Mouse (Mus musculus) 3134 (cell line): ENCODE results near the gene Fam174b.

Experiments
- DNase-seq: peaks from one replicate; pipeline ENCODE4 v3.0.0-alpha.2; 2011; ENCODE audit warnings: low spot score; ENCODE audit not compliant: insufficient read length; ENCODE audit errors: extremely low read depth

Fam174b gene

DNA sequence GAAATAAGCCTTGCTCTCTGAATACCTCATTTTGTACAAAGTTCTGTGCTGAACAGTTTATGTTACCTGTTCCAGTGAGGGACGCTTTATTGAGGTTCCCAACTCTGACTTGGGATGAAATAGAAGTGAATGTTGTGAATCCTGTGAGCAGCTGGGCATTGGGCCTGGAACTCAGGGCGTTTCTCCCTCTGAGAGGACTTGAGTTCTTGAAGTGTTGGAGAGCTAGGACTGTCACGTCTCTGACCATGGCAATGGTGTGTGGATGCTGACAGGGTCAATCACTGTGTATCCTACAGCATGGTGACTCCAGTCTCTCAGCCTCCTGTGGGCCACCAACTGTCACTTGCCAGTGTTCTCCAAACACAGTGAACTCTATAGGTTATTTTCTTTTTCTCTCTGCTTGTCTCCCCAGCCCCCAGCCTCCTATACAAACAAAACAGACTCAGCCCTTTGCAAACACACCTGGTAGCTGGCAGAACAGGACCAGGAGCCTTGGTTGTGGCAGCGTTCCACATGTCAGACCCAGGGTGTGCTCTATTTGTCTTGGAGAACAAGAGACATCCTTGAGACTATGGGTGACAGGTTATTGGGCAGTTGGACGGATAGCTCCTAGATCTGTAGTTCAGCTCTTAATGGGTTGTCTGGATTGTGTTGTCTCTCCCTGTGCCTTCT lies 8.5 kb downstream of the Fam174b start:
- DNase-seq: no peak

GRCm38 (mm10) chr7:73749339-73749738 lies 9.2 kb downstream of the Fam174b start:
- DNase-seq: no peak

DNA sequence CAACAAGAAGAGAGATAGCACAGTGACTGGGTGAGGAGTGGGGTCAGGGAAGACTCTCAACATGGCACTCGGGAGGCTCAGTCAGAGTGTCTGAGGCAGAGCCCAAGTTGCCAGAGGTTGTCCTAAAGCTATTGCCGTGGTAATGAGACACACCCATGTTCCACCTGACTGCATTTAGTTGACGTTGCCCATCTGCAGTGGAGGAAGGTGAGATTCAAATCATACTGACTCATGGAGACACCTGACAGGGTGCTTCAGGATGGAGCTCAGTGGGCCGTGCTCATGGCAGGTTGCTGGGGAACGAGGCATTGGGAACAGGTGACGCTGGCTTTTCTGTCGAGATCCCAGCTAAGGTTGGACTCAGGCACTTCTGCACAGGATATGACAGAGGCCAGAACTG lies 9.9 kb downstream of the Fam174b start:
- no peak for DNase-seq

- DNase-seq: no peak
These were observed 13.5 kb downstream of the Fam174b start for GRCm38 (mm10) chr7:73753598-73753997.

DNA sequence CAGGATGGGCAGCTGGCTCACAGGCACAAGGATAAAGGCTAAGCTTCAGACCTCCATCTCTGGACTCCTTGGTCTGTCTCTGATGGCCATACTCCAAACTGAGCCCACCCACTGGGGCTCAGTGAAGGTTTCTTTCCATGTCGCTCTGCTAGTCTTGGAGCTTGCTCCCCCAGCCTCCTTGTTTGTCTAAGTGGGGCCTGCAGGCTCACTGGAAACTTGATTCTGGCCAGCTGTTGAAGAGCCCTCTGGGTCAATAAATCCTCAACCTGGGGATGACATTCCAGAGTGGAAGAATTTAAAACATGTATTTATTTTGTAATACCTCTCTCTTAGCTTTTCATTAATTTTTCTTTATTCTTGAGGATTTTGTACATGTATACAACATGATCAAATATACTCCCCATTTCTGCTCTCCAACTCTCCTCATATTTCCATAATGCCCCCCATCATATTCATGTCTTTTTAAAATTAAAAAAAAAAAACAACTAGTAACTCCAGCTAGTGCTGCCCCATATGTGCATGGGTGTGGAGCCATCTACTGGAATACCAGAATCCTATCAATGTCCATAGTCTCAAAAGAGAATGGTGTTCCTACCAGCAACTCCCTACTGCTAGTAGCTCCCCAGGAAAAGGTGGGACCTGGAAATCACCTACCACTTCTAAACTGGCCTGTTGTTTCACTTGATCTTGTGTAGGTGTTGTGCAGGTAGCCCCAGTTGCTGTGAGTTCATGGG lies 15.4 kb downstream of the Fam174b start:
- DNase-seq: no peak

- no peak for DNase-seq
These were observed 21.6 kb downstream of the Fam174b start for GRCm38 (mm10) chr7:73761691-73762189.

DNA sequence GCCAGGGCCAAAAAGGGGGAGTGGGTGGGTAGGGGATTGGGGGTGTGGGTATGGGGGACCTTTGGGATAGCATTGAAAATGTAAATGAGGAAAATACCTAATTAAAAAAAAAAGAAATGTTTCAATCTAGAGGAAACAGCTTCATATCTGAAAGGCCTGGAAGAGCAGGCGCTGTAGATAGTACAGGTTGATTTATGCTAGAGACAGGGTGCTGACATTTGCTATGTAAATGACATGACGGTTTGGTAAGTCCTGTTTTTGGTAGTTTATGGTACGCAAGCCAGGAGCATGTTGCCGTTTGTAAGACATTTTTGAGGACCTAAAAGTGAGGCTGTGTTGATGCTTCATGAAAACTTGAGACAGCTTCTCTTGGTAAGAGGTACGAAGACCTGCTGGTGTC lies 24.6 kb downstream of the Fam174b start:
- DNase-seq: no peak

GRCm38 (mm10) chr7:73765186-73765903 lies 25.2 kb downstream of the Fam174b start:
- DNase-seq: no peak

- no peak for DNase-seq
These were observed 29.1 kb downstream of the Fam174b start for GRCm38 (mm10) chr7:73769224-73769623.

DNA sequence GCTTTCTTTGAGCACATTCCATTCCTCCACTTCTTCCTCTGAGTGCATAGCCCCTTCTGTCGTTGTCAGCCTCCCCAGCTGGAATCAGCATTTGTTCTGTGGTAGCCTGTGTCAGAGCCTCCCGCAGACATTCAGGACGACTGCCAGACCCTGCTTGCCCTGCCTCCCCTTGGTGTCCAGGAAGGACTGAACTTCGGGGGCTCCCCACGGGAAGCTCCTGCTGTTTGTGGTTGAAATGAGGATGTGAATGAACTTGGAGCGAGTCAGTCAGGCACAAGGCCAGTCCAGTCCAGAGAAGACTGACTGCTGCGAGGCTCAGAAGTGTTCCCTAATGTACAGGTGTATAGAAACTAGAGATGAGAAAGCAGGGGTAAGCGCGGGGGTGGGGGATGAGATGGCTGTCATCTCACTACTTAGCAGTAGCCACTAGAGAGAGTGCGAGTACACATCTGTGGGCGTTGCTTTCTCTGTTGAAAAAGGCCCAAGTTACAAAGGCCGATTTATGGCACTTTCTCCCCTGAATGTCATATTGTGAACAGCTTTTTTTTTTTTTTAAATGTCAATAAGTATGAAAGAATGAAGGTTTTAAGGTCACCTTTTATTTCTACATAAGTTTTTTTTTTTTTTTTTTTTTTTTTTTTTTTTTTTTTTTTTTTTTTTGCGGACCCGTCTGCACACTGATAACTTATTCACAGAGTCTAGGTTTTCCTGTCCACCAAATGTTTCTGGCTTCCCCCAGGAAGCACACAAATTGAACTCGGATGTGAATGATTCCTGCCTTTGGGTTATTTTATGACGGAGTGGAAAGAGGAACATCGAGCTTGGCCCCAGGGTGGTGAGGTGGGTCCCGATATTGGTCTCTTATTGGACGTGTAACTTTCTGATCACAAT lies 31.5 kb downstream of the Fam174b start:
- DNase-seq: peak; percentile 3

GRCm38 (mm10) chr7:73772275-73772765 lies 32.2 kb downstream of the Fam174b start:
- no peak for DNase-seq

DNA sequence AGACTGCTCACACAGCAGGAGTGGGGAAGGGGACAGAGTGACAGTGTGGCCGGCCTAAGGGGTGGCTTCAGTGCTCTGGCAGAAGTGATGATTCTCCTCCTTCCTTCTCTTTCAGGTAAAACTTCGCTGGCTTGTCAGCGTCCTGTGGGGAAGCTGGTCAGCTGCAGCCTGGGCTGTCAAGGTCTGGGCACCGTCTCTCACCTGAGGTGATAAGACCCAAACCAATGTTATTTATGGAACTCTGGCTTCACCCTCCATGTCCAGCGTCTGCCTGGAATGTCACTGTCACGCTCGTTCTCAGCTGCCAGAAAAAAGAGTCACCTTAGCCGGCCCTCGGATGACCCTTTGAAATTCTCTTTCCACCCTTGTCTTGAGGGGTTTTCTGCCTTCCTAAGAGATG lies 34.7 kb downstream of the Fam174b start:
- no peak for DNase-seq

DNA sequence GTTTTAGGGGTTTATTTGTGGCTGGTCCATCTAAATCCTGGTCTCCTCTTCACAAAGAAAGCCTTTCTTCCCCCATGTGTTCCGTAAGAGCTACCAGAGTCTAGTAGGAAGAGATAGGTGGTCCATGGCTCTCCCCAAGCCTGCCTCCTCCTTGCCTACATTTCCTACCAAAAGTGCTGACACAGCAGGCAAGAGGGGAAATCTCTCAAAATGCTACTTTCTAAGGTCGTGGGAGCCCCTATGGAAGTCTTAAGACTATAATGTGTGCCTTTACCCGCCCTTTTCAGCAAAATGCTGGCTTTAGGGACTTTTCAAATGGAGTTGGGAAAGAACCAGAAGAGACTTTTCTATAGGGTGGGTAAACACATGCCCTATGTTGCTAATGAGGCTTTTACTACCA lies 37.7 kb downstream of the Fam174b start:
- DNase-seq: no peak

DNA sequence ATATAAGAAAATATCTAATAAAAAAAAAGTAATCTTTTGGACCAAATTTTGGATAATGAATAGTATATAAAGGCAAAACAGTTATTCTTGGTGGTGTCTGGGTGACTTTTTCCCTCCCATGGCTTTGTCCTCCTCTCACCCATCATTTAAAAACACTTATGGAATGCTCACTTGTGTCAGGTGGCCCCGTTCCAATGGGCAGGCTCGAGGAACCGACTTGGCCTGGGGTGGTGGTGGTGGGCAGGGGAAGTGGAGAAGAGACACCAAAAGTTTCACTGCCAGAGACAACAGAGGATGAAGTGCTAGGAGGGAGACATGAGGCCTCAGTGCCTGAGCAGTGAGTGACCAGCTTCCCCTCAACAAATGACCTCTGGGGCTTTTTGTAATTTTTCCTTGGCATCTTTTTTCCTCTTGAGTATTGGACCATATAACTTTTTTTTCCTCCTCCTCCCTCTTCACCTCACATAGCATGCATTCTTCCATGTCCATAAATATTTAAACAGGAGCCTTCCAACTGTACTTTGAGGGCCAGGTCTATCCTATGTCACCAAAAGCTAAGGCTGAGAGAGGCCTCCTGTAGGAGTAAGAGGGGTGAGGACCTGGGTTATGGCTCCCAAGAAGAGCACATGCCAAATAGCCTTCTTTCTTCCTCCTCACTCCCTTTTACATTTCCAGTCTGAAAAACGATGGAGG lies 44.8 kb downstream of the Fam174b start:
- no peak for DNase-seq

DNA sequence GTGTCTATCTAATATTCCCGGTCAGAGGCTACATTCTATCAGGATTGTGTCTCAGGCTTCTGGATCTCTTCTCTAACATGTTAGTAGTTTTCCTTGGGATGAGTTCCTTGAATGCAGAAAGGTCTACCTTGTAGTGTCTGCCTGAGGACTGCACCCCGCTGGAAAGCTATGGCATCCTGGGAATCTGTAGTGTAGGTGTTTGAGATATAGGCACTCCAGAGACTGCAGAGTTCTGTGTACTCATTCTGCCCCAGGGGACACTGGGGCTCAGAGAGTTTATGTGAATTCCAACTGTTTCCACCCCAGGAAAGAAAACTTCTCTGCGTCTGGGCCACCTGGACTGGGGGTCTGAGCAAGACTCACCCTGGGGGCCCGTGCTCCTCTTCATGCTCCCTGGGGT lies 45.7 kb downstream of the Fam174b start:
- DNase-seq: no peak

DNA sequence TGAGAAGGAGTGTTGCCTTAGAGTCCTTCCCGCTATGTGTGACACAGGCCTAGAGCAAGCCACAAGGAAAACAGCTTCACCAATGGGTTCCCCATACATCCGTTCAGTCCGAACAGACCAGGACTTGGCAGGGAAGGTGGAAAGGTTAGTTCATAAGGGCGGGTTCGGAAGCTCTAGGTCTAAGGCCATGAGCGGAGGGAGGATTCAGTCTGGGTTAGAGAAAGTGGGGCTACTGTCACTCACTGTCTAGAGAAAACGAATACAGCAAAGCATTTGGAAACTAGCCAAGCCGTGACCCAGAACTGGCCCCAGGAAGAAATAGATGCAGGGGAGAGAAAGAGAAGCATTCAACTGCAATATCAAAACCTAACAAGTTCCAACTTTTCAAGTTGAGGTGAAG lies 47.4 kb downstream of the Fam174b start:
- DNase-seq: no peak

- DNase-seq: no peak
These were observed 51.0 kb downstream of the Fam174b start for GRCm38 (mm10) chr7:73791096-73791495.

GRCm38 (mm10) chr7:73792155-73792554 lies 52.1 kb downstream of the Fam174b start:
- no peak for DNase-seq

DNA sequence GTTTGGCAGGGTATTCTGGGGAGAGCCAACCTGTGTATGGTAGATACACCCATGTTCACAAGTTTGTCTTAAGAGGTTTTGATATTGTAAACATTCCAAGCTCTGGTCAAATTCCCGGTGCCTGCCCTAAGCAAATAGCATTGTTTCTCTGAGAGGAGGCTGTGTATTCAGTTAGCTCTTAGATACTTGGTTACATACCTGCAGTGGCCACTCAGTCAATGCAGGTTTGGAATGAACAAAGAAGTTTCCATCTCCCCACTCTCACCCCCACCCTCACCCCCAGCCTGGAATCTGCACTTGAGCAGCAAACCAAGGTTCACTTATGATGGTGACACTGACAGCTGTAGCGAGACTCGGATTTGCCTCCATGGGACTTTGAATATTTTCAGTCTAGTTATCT lies 52.5 kb downstream of the Fam174b start:
- DNase-seq: no peak

GRCm38 (mm10) chr7:73809261-73809660 lies 69.2 kb downstream of the Fam174b start:
- DNase-seq: no peak
